Mouse (Mus musculus) forebrain, embryonic 11.5 days (tissue): ENCODE measurements at regions not wholly inside any gene's neighbourhood (a gene's known extent, or its start where the extent isn't known, plus 50 kb on each side); places are given as distances from the start of the nearest gene placed in this dataset.

Experiments
- ATAC-seq: fragments of 200-750 bp; cut with Nextera tagmentation; replicated peaks from 2 replicates; pipeline ENCODE4 v1.8.0; 2017; ENCODE audit warnings: moderate TSS enrichment; ENCODE audit not compliant: low FRiP score
- DNase-seq: peaks from one replicate; pipeline ENCODE4 v3.0.0-alpha.2; 2017; ENCODE audit warnings: low spot score
- H3K27ac ChIP-seq: fragments of 300-500 bp; sonication (generic); 2 replicates; pipeline ENCODE4 v1.5.1; 2014; ENCODE audit warnings: low read depth, low read length
- H3K27me3 ChIP-seq: fragments of 300-500 bp; sonication (generic); 2 replicates; pipeline ENCODE4 v1.6.1; 2014; ENCODE audit warnings: mild to moderate bottlenecking, low read length, mixed read lengths; ENCODE audit not compliant: control insufficient read depth, insufficient read depth
- H3K36me3 ChIP-seq: fragments of 300-500 bp; sonication (generic); 2 replicates; pipeline ENCODE4 v1.6.1; 2014; ENCODE audit warnings: mild to moderate bottlenecking, low read length, moderate library complexity, mixed read lengths; ENCODE audit not compliant: control insufficient read depth, insufficient read depth
- H3K4me1 ChIP-seq: fragments of 300-500 bp; sonication (generic); replicated peaks from 2 replicates; pipeline ENCODE4 v1.6.1; 2014; ENCODE audit warnings: low read length, mixed read lengths; ENCODE audit not compliant: control insufficient read depth, insufficient read depth
- H3K4me2 ChIP-seq: fragments of 300-500 bp; sonication (generic); 2 replicates; pipeline ENCODE4 v1.6.1; 2014; ENCODE audit warnings: low read depth, mild to moderate bottlenecking, low read length, moderate library complexity, mixed read lengths; ENCODE audit not compliant: severe bottlenecking
- H3K4me3 ChIP-seq: fragments of 300-500 bp; sonication (generic); 2 replicates; pipeline ENCODE4 v1.5.1; 2014; ENCODE audit warnings: low read depth, low read length
- H3K9ac ChIP-seq: fragments of 300-500 bp; sonication (generic); 2 replicates; pipeline ENCODE4 v1.6.1; 2014; ENCODE audit warnings: low read length
- H3K9me3 ChIP-seq: fragments of 300-500 bp; sonication (generic); 2 replicates; pipeline ENCODE4 v1.6.1; 2016; ENCODE audit warnings: low read length, mixed read lengths; ENCODE audit not compliant: control insufficient read depth
- WGBS: fragments of 180-500 bp; shearing (Covaris S2); extraction: QIAGEN DNeasy Blood & Tissue Kit; methylation state at CpG from one replicate; pipeline ENCODE4 v1.1.7; 2014; 5-methylcytosine and 5-hydroxymethylcytosine counted together

DNA sequence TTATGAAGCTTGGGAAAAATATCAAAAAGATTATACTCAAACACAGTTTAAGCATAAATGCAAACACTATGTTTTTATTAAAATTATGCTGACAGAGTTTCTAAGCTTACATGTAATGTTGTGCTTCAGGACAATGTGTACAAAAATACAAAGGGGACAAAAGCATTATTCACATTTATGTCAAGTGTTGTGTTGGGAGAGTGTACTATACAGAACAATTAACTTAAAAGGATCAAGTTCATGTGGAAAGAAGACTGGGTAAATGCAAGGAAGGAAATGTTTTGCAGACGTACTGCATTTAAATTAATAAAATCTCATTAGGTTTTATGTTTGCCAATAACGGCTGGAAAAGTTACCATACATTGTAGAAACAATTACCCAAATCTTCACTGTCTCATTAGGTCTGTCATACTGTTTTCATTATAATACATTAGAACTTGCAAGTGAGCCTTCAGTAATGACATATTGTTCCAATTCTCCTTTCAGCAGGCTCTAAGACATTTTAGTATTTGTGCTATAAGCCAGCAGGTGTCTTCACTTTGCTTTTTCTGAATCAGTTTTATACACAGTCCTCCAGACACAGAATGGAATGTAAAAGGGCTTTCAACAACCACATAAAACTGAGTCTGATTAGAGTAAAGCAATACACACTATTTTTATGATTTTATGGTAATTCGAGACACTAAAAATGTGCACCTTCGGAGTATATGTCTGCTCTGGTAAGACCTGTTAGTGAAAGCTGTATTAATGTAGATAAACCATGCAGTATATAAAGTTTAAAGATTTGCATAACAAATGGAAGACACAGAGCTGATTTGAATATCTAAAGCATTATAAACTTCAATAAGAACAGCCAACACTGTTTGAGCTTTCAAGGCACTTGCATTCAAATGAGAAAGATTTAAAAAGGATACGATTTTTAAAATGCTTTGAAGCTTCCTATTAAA is 567.7 kb upstream of the Klhl1 start:
- Histone ChIP-seq H3K4me3 (no peak overlapping the region), H3K9ac (no peak overlapping the region), H3K27ac (no peak overlapping the region), H3K36me3 (no peaks in the 10 kb centered on the region), H3K9me3 (no peaks in the 10 kb centered on the region), H3K4me1 (0 out of 2 replicates have a peak, but pooled peaks cover 2% of the 10 kb centered on the region), H3K27me3 (no peaks in the 10 kb centered on the region), H3K4me2 (no peak overlapping the region)
- 60% methylated on average over 5 of the region's 5 CpGs for WGBS
- ATAC-seq (peak; percentile 52; the same call in 1 of the 2 replicates), DNase-seq (no peak)

DNA sequence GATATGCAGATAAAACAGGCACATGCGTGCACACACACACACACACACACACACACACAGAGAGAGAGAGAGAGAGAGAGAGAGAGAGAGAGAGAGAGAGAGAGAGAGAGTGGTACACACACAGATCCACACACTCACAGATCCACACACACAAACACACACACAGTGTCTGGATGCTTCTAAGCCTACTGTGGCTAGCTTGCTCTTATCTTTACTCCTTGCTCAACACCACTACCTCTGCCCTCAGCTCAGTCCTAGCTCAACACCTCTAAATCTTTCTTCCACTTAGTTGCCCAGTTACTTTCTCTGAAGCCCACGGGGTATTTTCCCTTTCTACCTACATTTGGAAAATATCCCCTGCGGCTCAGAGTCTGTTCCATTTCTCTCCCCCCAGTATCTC is 555.9 kb upstream of the Klhl1 start:
- Histone ChIP-seq H3K27me3 (no peaks in the 10 kb centered on the region), H3K36me3 (no peaks in the 10 kb centered on the region), H3K27ac (no peak overlapping the region), H3K9ac (no peak overlapping the region), H3K9me3 (no peaks in the 10 kb centered on the region), H3K4me2 (no peak overlapping the region), H3K4me3 (no peak overlapping the region), H3K4me1 (no peaks in the 10 kb centered on the region)
- no peak for DNase-seq
- ATAC-seq: no peak
- WGBS: 87% methylated on average over 3 of the region's 3 CpGs

DNA sequence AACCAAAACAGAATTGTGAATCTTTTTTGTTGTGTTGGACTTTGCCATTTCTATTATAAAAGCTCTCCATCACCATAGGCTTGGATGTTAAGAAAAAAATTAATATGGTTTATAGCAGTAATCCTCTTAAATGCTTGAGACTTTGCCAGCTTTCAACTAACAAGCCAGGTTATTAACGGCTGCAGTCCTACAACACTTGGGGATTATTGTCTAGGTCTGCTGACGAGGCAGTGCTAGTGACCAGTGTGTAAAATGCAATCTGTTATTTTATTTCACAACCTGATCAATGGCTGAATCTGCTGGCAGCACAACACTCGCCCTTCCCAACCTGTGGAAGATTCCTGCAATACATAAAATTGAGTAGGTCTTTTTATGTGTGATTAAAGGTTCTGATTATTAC is 549.9 kb upstream of the Klhl1 start:
- no peak for ATAC-seq

DNA sequence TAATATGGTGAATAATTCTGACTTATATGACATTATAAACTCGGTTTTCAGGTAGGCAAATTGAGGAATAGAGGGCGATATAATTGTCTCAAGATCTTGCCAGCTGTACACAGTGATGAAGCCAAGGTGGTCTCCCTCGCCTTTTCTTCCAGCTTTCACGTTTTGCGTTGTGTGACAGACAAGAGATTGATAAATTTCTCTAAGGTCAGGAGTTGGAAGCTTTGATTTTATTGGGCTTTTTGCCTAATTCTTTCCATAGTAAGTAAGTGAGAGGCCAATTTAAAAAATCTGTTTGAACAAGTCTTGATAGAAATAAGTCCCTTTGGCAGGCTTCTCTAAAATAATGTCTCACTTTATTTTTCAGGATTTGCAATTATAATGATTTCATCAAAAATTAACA is 549.4 kb upstream of the Klhl1 start:
- WGBS: 78% methylated on average over 5 of the region's 5 CpGs
- Histone ChIP-seq H3K36me3 (no peaks in the 10 kb centered on the region), H3K4me3 (no peak overlapping the region), H3K9me3 (no peaks in the 10 kb centered on the region), H3K27me3 (no peaks in the 10 kb centered on the region), H3K9ac (no peak overlapping the region), H3K27ac (no peak overlapping the region), H3K4me2 (no peak overlapping the region), H3K4me1 (no peaks in the 10 kb centered on the region)
- ATAC-seq (no peak), DNase-seq (no peak)

More for the DNA sequence above, 549.9 kb upstream of the Klhl1 start:
- no peaks in the 10 kb centered on the region for H3K9me3 ChIP-seq
- H3K4me3 ChIP-seq: no peak overlapping the region
- no peaks in the 10 kb centered on the region for H3K27me3 ChIP-seq
- no peaks in the 10 kb centered on the region for H3K4me1 ChIP-seq
- H3K9ac ChIP-seq: no peak overlapping the region
- 36% methylated on average over 3 of the region's 3 CpGs for WGBS
- no peak overlapping the region for H3K27ac ChIP-seq
- H3K4me2 ChIP-seq: no peak overlapping the region
- DNase-seq: no peak
- no peaks in the 10 kb centered on the region for H3K36me3 ChIP-seq

DNA sequence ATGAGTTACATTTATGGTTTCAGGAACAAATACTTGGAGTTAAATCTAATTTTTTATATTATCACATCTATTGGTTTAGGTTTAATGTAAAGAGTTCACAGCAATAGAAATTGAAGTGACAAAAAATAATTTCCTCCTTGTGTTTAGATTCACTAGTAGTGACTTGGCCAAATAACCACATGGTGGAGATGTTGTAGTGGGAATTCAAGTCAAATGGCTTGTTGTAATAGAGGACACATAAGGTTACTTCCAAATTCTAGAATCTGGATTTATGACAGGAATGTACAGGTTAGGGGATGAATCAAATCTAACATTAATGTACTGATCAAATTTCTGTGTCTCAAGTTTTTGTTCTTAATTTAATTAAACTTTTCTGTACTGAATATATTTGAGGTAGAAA is 526.4 kb upstream of the Klhl1 start:
- DNase-seq (no peak), ATAC-seq (no peak)
- H3K4me2 ChIP-seq: no peak overlapping the region
- H3K9ac ChIP-seq: no peak overlapping the region
- no peaks in the 10 kb centered on the region for H3K36me3 ChIP-seq
- no peak overlapping the region for H3K27ac ChIP-seq
- no peak overlapping the region for H3K4me3 ChIP-seq
- no peaks in the 10 kb centered on the region for H3K4me1 ChIP-seq
- no peaks in the 10 kb centered on the region for H3K27me3 ChIP-seq
- H3K9me3 ChIP-seq: no peaks in the 10 kb centered on the region

DNA sequence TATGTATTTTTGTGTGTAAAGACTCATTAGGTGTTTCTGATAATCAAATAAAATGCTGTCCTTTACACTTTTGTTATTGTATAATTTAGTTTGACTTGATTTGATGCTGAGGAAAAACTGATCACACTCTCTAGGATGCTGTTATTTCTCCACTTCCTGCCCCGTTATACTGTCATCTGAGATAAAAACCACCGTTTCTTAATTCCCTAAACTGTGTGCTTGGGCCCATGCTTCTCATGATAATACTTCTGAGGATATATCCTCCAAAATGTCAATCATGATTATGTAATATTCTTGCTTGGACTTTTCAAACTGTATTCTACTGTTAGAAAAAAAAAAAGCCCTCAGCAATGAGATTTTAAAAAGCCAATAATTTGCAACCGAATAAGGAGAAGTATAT is 520.9 kb upstream of the Klhl1 start:
- no peak for DNase-seq
- H3K4me1 ChIP-seq: no peaks in the 10 kb centered on the region
- no peaks in the 10 kb centered on the region for H3K36me3 ChIP-seq
- no peak overlapping the region for H3K27ac ChIP-seq
- H3K4me2 ChIP-seq: no peak overlapping the region
- no peak for ATAC-seq
- no peaks in the 10 kb centered on the region for H3K9me3 ChIP-seq
- WGBS: 91% methylated on average over 3 of the region's 3 CpGs
- H3K4me3 ChIP-seq: no peak overlapping the region
- H3K9ac ChIP-seq: no peak overlapping the region
- H3K27me3 ChIP-seq: no peaks in the 10 kb centered on the region

DNA sequence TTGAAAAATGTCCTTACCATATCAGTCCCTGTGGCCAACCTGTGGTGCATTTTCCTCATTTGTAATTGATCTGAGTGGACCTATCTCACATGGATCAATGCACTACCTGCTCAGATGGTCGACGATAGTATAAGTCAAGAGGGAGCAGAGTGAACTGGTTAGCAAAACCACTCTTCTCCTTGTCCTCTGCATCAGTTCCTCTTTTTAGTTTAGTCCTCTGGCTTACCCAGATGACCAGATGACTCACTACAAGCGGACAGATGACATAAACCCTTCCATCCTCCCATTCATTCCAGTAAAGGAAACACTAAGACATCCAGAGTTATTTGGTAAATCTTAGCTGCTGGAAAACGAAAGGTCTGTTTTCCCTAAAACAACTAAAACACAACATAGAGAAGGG is 509.6 kb upstream of the Klhl1 start:
- Histone ChIP-seq H3K36me3 (no peaks in the 10 kb centered on the region), H3K9ac (no peak overlapping the region), H3K27me3 (no peaks in the 10 kb centered on the region), H3K27ac (no peak overlapping the region), H3K4me3 (no peak overlapping the region), H3K4me2 (no peak overlapping the region), H3K9me3 (no peaks in the 10 kb centered on the region), H3K4me1 (no peaks in the 10 kb centered on the region)
- DNase-seq: no peak
- WGBS: 87% methylated on average over 4 of the region's 4 CpGs
- ATAC-seq: no peak

DNA sequence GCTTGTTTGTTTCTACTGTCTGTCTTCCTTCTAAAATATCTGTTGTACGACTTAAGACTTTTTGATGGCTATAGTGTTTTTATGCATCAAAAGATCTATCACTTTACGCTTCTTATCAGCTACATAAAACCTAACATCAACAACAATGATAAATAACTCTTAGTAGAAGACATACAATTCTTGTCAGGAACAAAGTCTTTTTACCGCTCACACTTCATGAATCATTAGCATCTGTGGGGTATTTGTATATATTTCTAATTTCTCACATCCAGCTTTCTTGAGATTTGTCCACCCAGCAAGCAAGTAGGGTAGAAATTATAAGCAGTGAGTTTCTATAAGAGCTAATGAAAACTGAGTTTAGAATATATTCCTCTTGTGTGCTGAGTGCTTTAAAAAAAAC is 487.4 kb upstream of the Klhl1 start:
- H3K9me3 ChIP-seq: no peaks in the 10 kb centered on the region
- DNase-seq (no peak), ATAC-seq (no peak)
- no peaks in the 10 kb centered on the region for H3K4me1 ChIP-seq
- H3K4me3 ChIP-seq: no peak overlapping the region
- no peaks in the 10 kb centered on the region for H3K27me3 ChIP-seq
- no peaks in the 10 kb centered on the region for H3K36me3 ChIP-seq
- no peak overlapping the region for H3K27ac ChIP-seq
- H3K4me2 ChIP-seq: no peak overlapping the region
- H3K9ac ChIP-seq: no peak overlapping the region
- WGBS: 94% methylated on average over 3 of the region's 3 CpGs

DNA sequence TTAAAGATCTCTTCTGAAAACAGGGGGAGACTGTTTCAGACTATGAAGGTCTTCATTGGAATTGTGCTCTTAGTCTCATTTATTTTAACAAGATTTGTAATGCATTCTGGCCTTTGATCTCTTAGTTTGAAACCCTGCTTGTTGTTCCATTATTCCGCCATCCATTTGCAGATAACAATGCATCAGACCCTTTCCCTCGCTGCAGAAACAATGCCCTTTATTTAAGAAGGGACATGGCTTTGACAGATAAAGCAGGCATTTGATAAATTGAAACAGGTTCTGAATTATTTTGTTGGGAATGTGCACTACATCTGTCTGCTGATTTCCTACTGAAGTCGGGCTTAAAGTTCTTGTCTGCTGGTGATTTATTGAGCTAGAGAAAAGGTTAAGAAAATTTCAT is 476.2 kb upstream of the Klhl1 start:
- Histone ChIP-seq H3K9me3 (no peaks in the 10 kb centered on the region), H3K27me3 (no peaks in the 10 kb centered on the region), H3K36me3 (no peaks in the 10 kb centered on the region), H3K27ac (no peak overlapping the region), H3K4me2 (no peak overlapping the region), H3K4me3 (no peak overlapping the region), H3K4me1 (no peaks in the 10 kb centered on the region), H3K9ac (no peak overlapping the region)
- 27% methylated on average over 3 of the region's 3 CpGs for WGBS
- ATAC-seq (no peak), DNase-seq (no peak)
